In the genomic region with DNA sequence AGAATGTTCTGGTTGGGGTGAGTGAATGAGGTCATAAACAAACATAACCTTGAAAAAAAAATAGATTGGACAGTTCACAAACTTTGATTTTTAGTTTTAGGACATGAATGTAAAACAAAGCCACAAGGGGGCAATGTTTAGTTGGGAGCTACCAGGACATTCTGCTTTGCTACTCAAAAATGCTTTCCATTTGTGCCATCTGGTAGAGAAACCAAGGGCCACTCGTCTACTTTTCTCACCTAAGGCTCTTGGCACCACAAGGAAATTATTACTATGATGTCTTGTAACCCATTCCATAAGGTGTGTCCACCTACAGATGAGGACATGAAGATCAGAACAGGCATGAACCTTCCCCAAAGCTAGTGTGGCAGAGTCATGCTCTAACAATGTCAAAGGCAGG, we compare ENCODE assay signal across 14 mouse cellular contexts. TPM values are rescaled to one million over a fixed set of nuclear protein-coding genes. Genes with fewer than 3 reads are reported as not detected.
DNase-seq lines count a peak whose midpoint lies in the region; TF ChIP-seq lines count a peak whose summit lies in the region.
"Had no signal": no experiment of that assay in that cellular context is flagged by ENCODE, and none has a peak within 500 bp of the region (broad histone marks: within the 10 kb centered on the region; RNA-seq: fewer than 3 reads in every experiment).

No protein-coding gene starts in this region.

- intact Hi-C loops in gastrocnemius, postnatal 14 days (cut with DNase I; ENCODE audit: low total_unique reads) = no loop called here

- no peak overlapping the region for H3K4me3 ChIP-seq in thymus, adult 2 months (ENCODE audit: control insufficient read depth, insufficient read depth, low read length)
- H3K4me3 ChIP-seq: neural tube, embryonic 12.5 days had no signal

- no peak for TF ChIP-seq POLR2A in thymus, adult 2 months (IDR thresholded peaks at IDR 0.05; ENCODE audit: control insufficient read depth, extremely low read depth, insufficient read depth, low read length, poor library complexity)

- H3K27me3 ChIP-seq in thymus, adult 2 months (ENCODE audit: control insufficient read depth, insufficient read depth, low read length) = no peaks in the 10 kb centered on the region
- H3K27me3 ChIP-seq: neural tube, embryonic 12.5 days had no signal

- H3K36me3 ChIP-seq in thymus, adult 2 months (ENCODE audit: control insufficient read depth, insufficient read depth, low read length) = no peaks in the 10 kb centered on the region
- H3K36me3 ChIP-seq: neural tube, embryonic 12.5 days had no signal

- peak; percentile 5 for DNase-seq in adrenal gland, postnatal 10 days
- no peak for DNase-seq in adrenal gland, adult 8-10 months
- DNase-seq in kidney, adult 9 months = peak; percentile 8
- DNase-seq in kidney, adult 8-10 months = no peak
- DNase-seq in A20 (ENCODE audit: low read depth, low spot score) = peak; percentile 32
- peak; percentile 66 for DNase-seq in embryo, embryonic 10.5 days (ENCODE audit: low spot score)
- DNase-seq in thymus, adult 2 months = no peak
- DNase-seq in gastrocnemius, postnatal 14 days = no peak
- DNase-seq: gastrocnemius, postnatal 10 days; heart, postnatal 36 days; layer of hippocampus, postnatal 36 days had no signal

- no peaks in the 10 kb centered on the region for H3K4me1 ChIP-seq in thymus, adult 2 months (replicated peaks; ENCODE audit: control insufficient read depth, insufficient read depth, low read length)
- H3K4me1 ChIP-seq: neural tube, embryonic 12.5 days had no signal

- TF ChIP-seq CTCF in thymus, adult 2 months (IDR thresholded peaks at IDR 0.05; ENCODE audit: borderline replicate concordance, control insufficient read depth, extremely low read depth, insufficient read depth, low read length, poor library complexity) = no peak

- WGBS in thymus, adult 2 months = 19% methylated on average over 1 of the region's 1 CpGs

- H3K27ac ChIP-seq in thymus, adult 2 months (ENCODE audit: control insufficient read depth, insufficient read depth, low read length) = no peak overlapping the region
- H3K27ac ChIP-seq: neural tube, embryonic 12.5 days had no signal

RNA-seq across cellular contexts. Expression of a gene that starts 25.1 kb away (rescaled TPM):
- total RNA-seq in adrenal gland, postnatal 10 days (2021) = not detected
- not detected for total RNA-seq in adrenal gland, adult 8-10 months (2022)
- polyA plus RNA-seq in thymus, adult 2 months (2012; rRNA removed) = not detected in 2 replicates
- total RNA-seq in gastrocnemius, postnatal 14 days (2021) = not detected
- total RNA-seq: adrenal gland, adult 18-20 months; common myeloid progenitor, adult 5-6 weeks; gastrocnemius, postnatal 10 days; heart, postnatal 36 days had no signal

RNA-seq across cellular contexts. Expression of a gene that starts 26.0 kb away (rescaled TPM):
- under 1 TPM; 0.66 to 0.91 TPM for total RNA-seq in adrenal gland, postnatal 10 days (2021)
- under 1 TPM in 3 of 4 experiments, not detected in 1; 0.23 to 0.78 (median 0.28) TPM for total RNA-seq in adrenal gland, adult 8-10 months (2022)
- not detected in 2 replicates for polyA plus RNA-seq in thymus, adult 2 months (2012; rRNA removed)
- under 1 TPM in 1 of 2 experiments, not detected in 1; 0.11 TPM for total RNA-seq in gastrocnemius, postnatal 14 days (2021)
- total RNA-seq: common myeloid progenitor, adult 5-6 weeks; heart, postnatal 36 days had no signal

Comparison
In these comparisons a context has a peak if more than half of its experiments do, and no peak if none do; other contexts are left out.
1. DNase-seq: peak in adrenal gland, postnatal 10 days (single experiment), kidney, adult 9 months (single experiment), A20 (single experiment) and embryo, embryonic 10.5 days (single experiment); none in adrenal gland, adult 8-10 months (single experiment), kidney, adult 8-10 months (0 of 2), thymus, adult 2 months (single experiment) and gastrocnemius, postnatal 14 days (single experiment).